Mouse (Mus musculus) lung, postnatal 0 days (tissue): ENCODE data around the gene Zc3h14.

ENCODE experiments used
- CTCF ChIP-seq: IDR thresholded peaks from 2 replicates; pipeline ENCODE4 v1.5.1; 2016; ENCODE audit warnings: antibody characterized with exemption, mild to moderate bottlenecking
- EP300 ChIP-seq: IDR thresholded peaks from 2 replicates; pipeline ENCODE4 v1.6.1; 2016; ENCODE audit warnings: antibody characterized with exemption, mild to moderate bottlenecking, control low read depth

DNA sequence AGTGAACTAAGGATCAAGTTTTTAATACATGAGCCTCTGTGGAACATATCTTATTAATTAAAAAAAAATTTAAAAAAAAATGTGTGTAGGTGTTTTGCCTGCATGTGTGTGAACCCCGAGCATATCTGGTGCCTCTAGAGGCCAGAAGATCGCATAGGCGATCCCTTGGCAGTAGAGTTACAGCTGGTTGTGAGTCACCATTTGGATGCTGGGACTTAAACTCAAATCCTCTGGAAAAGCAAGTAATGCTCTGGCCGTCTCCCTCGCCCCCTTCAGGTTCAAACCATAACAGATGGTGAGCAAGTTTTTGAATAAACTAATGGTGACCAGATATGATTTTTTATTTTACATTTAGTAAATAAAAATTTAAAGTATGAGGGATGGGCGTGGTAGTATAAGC, 10.9 kb downstream of the Zc3h14 start:
- no peak for TF ChIP-seq EP300
- TF ChIP-seq CTCF: peak; percentile 45
